Mouse (Mus musculus): ENCODE data around the gene Usp43. TPM values are rescaled to one million over a fixed set of nuclear protein-coding genes. Genes with fewer than 3 reads are reported as not detected.

Gene Usp43
- polyA plus RNA-seq, 1 experiment from 2014 or later = 2.3 TPM

DNA sequence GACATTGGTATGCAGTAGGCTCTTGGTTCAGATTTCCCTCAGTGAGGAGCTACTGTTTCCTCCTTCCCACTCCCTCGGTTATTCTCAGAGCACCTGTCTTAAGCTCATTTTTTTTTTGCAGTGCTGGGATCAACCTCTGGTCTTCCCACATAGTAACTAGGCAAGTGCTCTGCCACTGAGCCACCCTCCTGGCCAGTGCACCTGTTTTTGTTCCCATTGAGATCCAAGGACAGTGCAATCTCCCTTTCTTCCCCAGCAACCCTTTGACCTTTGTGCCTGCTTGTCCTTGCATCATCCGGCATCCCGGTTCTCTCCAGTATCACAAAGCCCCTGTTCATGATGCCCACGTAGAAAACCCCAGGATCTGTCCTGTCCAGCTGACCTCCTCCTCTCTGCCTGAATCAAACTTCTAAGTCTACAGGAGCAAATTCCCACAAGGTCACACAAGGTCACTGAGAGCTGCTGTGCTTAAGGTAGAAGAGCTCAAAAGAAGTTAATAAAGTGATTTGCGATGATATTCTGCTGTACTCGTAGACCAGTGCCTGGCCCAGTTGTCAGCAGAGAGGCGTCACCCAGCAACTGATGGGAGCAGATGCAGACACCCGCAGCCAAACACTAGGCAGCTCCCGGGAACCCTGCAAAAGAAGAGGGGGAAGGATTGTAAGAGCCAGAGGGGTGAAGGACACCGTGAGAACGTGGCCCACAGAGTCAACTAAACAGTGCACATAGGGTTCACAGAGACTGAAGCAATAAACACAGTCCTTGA, 114.9 kb downstream of the Usp43 start:
- 77% methylated on average over 11 of the region's 11 CpGs for WGBS
- H3K9ac ChIP-seq (ENCODE audit: low read depth, low read length) = no peak overlapping the region
- no peak for DNase-seq (ENCODE audit: low spot score)
- no peaks in the 10 kb centered on the region for H3K4me1 ChIP-seq (replicated peaks; ENCODE audit: insufficient read depth, low read length)
- H3K9me3 ChIP-seq (replicated peaks; ENCODE audit: low read length) = no peaks in the 10 kb centered on the region
- no peak for ATAC-seq (replicated peaks; ENCODE audit: low FRiP score, low read depth)
- H3K4me2 ChIP-seq (ENCODE audit: low read length) = no peak overlapping the region
- no peaks in the 10 kb centered on the region for H3K36me3 ChIP-seq (ENCODE audit: insufficient read depth, low read length)
- H3K4me3 ChIP-seq (replicated peaks; ENCODE audit: low read depth, low read length) = no peak overlapping the region
- no peaks in the 10 kb centered on the region for H3K27me3 ChIP-seq (ENCODE audit: insufficient read depth, low read length)
- no peak for TF ChIP-seq CTCF (IDR thresholded peaks at IDR 0.05; ENCODE audit: low read depth)
- H3K27ac ChIP-seq = no peak overlapping the region

DNA sequence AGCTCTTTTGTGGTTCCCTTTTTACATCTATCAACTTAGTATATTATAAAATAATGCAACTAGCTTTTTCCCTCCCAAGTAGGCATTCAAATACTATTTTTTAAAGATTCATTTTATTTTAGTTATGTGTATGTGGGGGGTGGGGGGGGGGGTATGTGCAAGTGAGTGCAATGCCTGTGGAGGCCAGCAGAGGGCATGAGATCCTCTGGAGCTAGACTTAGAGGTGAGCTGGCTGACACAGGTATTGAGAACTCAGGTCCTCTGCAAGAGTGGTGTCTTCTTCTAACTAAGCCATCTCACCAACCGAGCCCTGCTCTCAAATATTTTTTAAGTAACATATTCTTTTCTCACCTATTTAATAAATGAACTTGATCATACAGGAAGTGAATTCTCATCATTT, 116.4 kb downstream of the Usp43 start:
- Histone ChIP-seq H3K9ac (ENCODE audit: low read depth, low read length) (no peak overlapping the region), H3K4me3 (replicated peaks; ENCODE audit: low read depth, low read length) (no peak overlapping the region), H3K9me3 (replicated peaks; ENCODE audit: low read length) (no peaks in the 10 kb centered on the region), H3K27ac (no peak overlapping the region), H3K4me1 (replicated peaks; ENCODE audit: insufficient read depth, low read length) (no peaks in the 10 kb centered on the region), H3K36me3 (ENCODE audit: insufficient read depth, low read length) (no peaks in the 10 kb centered on the region), H3K4me2 (ENCODE audit: low read length) (no peak overlapping the region), H3K27me3 (ENCODE audit: insufficient read depth, low read length) (no peaks in the 10 kb centered on the region)
- ATAC-seq (replicated peaks; ENCODE audit: low FRiP score, low read depth) (no peak), DNase-seq (ENCODE audit: low spot score) (no peak)
- TF ChIP-seq CTCF (IDR thresholded peaks at IDR 0.05; ENCODE audit: low read depth) = peak; percentile 42; the same call in 1 of the 2 replicates
- WGBS = 90% methylated on average over 1 of the region's 1 CpGs

Other genes starting within 250 kb of the Usp43 start
- gene Rcvrn, start 226.8 kb downstream of the Usp43 start, polyA plus RNA-seq (2015; fragmentation: Nextera tagmentation; extraction: Ambion mirVana) = not detected in 2 replicates
- gene Glp2r, start 151.0 kb downstream of the Usp43 start, polyA plus RNA-seq (2015; fragmentation: Nextera tagmentation; extraction: Ambion mirVana) = not detected in 2 replicates
- not detected in 2 replicates for gene Gsg1l2, start 147.5 kb downstream of the Usp43 start, polyA plus RNA-seq (2015; fragmentation: Nextera tagmentation; extraction: Ambion mirVana)
- gene Dhrs7c, start 124.0 kb downstream of the Usp43 start, polyA plus RNA-seq (2015; fragmentation: Nextera tagmentation; extraction: Ambion mirVana) = not detected in 2 replicates
- 2.9 and 3.9 TPM in 2 replicates for gene Cfap52, start 43.5 kb upstream of the Usp43 start, polyA plus RNA-seq (2015; fragmentation: Nextera tagmentation; extraction: Ambion mirVana)
- gene Stx8, start 44.0 kb upstream of the Usp43 start, polyA plus RNA-seq (2015; fragmentation: Nextera tagmentation; extraction: Ambion mirVana) = 79.6 and 84.5 TPM in 2 replicates